Mouse (Mus musculus): ENCODE data around the gene Pde6d.
"Not testable (repeated sequence)": the region's sequence is repeated elsewhere in the genome, so short reads cannot be mapped to it uniquely, and the experiment has no call there.

The Pde6d gene

DNA sequence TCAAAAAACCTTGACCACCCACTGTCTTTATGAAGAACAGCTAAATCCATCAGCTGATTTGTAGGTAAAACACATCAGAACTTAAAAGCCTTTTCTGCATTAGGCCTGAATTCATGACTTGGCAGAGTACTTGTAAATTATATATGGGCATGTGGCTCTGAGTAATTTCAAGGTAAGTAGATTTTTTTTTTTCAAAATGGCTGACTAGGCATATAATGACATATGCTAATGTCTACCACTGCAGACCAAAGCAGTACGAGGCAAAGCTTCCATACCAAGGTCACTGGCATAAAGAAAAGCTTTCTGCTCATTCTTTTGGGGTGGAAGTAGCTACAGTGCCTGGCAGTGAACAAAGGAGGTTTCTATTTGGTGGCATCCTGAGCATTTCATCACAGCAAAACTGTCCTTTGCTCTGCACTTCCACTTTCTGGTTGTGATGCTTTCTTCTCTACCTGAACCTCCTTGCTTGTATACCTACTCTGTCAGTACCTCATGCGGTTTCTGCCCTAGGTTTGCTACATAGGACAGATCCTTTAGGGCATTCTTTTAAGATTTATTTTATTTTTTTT, 13.1 kb downstream of the Pde6d start:
- no peak for DNase-seq (ENCODE audit: low read depth, low spot score)

DNA sequence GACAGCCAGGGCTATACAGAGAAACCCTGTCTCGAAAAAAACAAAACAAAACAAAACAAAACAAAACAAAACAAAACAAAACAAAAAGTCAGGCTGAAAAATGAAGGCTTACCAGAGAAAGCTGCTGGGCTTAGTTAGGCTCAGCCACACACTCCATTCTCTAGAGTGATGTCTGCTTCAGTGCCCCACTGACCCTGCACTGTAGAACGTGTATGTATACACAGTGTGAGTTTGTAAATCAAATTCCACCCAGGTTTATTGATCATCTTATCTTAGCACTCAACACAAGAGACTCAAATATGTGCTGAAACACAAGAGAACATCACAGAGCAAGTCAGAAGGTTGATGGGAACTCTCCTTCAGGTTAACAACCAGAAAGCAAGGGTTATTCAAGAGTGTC, 14.0 kb downstream of the Pde6d start:
- no peak for DNase-seq (ENCODE audit: low read depth, low spot score)

DNA sequence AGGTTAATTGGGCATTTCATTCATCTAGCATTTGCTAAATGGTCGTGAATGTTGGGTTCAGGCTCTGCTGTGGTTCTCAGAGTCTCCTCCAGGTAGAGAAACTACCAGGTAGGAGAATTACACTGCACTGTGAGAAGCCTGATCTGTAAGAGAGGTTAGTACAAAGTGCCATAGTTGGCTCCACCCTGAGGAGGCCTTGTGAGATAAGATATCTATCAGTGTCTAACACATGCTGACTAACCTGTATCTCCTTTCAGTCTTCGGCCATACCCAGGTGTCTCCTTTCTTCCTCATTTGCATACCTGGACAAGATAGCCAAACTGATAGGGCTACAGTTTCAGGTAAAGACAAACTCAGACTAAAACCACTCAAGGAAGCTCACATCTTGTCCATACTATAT, 19.8 kb downstream of the Pde6d start:
- no peak for DNase-seq (ENCODE audit: low read depth, low spot score)

DNA sequence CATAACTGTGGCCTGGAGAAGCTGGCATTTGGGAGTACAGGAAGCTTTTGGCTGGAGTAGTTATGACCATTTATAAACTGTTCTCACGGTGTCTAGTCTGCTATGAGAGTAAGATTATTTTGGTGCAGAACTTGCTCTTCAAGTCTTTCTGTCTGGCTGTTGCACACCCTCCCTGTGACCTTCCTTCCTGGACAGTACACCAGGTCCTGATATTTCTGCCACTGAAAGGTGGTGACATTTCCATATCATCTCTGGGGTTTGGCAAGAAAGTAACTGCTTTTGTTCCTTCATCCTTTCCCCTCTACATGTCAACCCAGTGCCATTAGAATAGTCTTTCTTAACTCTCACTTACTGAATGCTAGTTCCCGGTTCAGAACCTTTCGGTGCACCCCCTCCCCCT, 23.2 kb downstream of the Pde6d start:
- DNase-seq (ENCODE audit: low read depth, low spot score) = no peak

DNA sequence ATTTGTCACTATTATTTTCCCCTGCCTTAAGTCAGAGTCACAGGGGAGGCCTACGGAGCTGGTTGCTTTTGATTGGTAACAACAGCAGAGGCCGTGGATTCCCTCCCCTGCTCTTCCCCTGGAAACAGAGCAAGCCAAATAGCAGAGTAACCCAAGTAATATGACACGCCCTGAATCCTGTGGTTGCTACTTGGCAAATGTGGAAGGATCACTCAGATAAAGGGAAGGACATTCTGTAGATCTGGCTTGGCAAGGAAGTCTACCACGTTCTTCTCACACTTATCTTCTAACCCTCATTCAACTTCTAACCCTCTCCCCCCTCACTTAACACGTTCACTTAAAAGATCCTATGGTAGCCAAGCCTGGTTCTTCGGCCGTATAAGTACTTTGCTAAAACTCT, 24.6 kb downstream of the Pde6d start:
- DNase-seq (ENCODE audit: low read depth, low spot score) = peak; percentile 95

DNA sequence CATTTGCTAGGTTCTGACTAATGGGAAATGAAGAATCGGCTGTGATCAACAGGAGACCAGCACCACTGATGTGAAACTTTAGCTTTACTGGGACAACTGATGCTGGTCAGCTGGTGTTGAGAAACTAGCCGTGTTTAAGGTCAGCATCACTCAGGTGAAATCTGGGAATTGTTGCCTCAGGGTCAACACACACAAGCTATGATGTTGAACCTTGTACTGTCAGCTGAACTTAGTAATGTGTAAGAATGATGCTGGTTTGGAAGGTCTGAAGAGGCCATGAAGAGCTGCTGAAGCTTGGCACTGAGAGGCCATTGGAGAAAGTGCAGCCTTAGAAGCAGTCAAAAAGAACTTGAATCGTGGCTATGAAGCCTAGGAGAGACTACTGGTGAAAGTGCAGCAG, 26.8 kb downstream of the Pde6d start:
- DNase-seq (ENCODE audit: low read depth, low spot score) = no peak

DNA sequence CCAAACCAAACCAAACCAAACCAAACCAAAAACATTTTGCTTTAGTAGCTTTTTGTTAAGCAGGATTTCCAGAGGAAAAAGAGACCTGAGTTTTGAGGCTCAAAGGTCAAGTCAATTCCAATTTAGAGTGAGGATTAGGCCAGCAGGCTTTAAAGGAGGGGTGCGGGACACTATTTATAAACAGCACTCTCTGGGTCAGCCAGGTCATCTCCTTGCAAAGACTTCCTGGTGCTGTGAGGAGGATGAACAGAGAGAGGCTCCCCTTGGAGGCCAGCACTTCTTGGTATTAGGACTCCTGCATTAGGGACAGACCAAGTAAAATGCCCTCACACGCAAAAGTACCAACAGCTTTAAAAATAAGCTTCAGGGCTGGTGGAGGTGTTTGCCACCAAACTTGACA, 30.6 kb downstream of the Pde6d start:
- DNase-seq (ENCODE audit: low read depth, low spot score) = no peak

DNA sequence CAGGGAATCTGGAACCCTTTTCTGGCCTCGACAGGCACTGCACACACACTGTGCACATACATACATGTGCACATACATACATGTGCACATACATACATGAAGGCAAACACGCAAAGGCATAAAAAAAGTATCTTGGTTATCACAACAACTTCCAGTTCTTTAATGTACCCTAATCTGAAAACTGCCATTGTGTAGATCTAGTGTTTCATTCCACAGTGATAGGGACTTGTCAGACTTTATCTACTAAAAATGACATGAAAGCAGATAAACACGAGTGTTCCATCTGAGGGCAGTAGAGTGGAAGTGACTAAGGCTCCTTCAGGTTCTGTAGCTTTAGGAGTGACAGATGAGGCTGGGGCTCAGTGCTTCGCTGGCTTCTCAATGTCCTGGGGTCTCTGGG, 31.1 kb downstream of the Pde6d start:
- DNase-seq (ENCODE audit: low read depth, low spot score) = no peak

DNA sequence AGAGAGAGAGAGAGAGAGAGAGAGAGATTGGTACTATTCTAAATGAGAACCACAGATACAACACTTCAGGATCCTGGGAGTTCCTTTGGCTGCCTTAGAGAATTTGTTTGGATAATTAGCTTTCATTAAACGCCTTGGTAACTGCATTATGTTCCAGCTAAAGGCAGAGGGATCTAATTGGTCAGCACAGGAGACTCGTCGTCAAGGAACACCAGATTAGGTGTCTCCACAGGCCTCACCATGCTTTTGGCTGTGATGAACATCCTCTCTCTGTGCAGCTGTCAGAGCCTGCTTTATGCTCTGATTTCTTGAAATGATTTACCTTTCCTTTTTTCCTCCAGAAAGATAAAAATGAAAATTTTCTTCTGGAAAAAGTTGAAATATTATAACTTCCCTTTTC, 35.6 kb downstream of the Pde6d start:
- no peak for DNase-seq (ENCODE audit: low read depth, low spot score)

DNA sequence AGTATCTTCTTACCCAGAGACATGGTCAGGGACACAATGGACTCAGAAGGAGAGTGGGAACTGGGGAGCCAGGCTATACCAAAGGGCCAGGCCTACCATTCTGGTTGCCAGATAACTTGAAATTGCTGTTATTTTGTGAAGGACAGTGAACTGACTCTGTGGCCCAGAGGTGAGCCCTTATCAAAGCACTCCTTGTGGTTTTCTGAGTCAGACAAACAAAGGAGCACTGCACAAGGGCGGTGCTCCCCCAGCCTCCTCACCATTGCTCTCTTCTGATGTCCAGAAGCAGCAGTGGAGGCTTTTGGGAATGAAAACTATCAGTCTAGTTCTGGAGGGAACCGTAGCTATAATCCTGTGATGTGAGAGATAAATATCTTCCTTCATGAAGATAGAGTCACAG, 39.8 kb downstream of the Pde6d start:
- no peak for DNase-seq (ENCODE audit: low read depth, low spot score)

DNA sequence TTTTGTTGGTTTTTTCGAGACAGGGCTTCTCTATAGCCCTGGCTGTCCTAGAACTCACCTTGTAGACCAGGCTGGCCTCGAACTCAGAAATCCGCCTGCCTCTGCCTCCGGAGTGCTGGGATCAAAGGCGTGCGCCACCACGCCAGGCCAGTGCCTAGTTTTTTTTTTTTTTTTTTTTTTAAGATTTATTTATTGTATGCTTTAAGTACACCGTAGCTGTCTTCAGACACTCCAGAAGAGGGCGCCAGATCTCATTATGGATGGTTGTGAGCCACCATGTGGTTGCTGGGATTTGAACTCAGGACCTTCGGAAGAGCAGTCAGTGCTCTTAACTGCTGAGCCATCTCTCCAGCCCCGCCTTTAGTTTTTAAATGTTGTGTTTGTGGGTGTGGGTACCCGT, 42.8 kb downstream of the Pde6d start:
- DNase-seq (ENCODE audit: low read depth, low spot score) = not testable (repeated sequence)

DNA sequence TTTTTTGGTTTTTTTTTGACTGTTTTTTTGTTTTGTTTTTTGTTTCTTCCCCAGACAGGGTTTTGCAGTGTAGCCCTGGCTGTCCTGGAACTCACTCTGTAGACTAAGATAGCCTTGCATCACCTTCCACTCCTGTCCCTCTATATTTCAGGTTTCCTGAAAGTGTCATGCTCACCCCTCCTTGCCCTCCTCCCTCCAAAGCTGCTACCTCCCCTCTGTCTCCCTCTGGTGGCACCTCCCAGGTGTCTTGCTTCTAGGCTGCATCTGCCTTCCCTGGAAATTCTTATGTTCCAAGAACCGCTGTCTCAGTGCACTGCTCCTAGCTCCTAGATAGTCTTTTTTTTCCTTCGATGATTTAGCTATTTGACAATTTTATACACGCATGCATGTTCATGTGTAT, 44.0 kb downstream of the Pde6d start:
- DNase-seq (ENCODE audit: low read depth, low spot score) = peak; percentile 60

DNA sequence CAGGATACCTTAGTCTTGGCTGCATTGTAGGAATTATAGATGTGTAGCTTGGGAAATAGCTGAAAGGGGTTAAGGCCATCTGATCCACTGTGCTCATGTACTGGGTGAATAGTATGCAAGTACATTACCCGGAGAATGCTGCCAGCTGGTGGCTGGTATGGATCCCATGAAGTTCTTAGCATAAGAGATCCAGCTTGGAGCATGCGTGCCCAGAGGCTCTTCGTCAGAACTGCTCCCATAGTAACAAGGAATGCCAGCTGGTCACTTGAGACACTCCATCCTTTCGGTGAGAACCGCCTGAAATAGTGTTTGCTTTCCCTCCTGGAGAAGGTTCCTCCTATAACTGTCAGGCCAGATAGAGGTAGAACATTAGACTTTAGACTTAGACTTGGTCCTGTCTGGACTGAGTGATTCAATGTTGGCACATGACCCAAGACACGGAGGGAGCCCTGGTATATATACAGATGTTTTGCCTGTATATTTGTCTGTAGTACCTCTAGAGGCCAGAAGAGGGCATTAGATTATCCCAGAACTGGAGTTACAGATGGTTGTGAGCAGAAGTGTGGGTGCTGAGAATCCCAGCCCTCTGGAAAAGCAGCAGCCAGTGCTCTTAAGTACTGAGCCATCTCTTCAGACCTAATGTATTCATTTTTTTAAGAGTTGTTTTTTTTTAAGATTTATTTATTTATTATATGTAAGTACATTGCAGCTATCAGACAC, 48.9 kb downstream of the Pde6d start:
- DNase-seq (ENCODE audit: low read depth, low spot score) = peak; percentile 65

DNA sequence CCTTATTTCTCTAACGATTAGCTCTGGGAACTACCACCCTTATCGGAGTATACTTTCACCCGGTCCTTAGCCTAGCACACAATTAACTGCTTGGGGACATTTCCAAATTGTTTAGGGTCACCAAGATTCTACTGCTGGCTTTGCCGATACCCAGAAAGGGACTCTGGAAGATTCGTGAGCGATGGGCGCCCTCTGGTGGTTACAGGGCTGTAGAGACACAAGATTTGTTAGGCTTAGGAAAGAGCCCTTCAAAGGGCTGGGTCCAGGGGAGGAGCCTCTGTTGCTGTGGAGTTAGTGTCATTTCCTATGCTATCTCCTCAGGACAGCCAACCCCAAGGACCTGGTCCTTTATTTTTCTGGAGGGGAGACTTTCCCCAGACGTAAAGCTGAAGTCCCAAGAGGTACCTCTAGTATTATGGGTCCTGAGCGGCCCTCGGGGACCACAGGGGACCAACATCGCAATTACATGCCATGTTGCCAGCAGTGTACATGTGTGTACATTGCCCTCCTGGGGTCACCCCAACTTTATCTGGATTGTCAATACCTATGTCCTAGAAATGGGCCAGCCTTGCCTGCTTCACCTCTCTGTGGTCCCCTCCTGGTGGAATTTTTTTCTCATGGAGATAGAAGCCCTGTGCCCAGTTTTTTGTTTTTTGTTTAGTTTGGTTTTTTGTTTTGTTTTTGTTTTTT, 49.9 kb downstream of the Pde6d start:
- DNase-seq (ENCODE audit: low read depth, low spot score) = peak; percentile 97

DNA sequence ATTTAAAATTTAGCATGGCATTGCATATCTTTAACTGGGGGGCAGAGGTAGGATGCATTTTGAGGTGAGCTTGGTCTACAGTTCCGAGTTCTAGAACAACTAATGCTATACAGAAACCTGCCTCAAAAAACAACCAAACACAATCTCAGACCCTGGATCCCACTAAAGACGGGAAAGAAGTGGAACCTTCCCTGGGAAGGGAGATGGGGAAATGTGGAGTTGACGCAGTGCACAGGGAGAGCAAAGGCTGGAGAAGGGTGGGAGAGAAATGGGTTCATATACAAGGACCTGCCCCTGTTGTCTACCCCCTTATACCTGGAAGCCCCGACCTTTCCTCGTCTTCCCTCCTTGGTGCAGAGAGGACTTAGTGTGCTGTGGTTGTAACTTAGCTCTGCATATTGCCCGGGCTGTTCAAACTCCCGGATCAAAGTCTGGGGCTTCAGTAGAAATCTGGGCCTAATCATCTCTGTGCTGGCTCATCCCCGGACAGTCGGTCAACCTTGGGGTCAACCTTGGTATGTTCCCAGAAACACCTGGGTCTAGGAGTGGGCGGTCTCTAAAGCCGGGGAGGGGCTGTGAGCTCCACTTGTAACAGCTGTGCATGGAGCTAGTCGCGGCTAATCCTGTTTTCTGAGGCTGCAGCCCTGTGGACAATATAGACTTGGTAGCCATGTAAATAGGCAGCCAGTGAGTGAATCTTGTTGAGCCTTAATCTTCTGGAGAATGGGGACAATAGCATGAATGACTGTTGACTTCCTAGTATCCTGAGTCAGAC, 50.7 kb downstream of the Pde6d start:
- no peak for DNase-seq (ENCODE audit: low read depth, low spot score)

DNA sequence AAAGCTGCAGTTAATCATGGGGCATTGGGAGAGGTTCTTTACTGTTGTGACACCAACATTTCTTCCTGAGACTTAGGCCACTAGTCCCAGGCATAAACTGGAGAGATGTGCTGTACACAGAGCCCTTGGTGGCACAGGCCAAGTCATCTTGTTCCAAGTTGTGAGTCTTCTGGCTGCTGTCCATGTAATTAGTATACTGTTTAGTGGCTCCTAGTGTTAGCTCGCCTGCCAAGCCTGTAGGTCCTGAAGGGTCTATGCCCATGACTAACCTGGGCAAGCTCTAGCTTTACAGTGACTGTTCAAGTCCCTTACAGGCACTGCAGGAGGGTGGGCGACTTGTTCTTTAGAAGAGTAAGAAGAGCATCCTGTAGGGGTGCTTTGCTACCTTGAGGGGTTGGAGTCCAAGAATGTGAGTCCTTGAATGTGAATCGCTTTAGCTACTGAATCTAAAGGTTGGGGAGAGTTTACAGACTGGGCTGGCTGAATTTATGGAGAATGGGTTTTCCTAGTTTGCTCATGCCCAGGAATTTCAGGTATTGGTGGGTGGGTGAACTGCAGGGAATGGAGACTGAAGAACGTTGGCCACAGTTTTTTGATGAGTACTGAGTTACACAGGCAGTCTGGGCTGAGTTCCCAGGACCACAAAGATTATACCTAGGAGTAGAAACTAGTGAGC, 51.4 kb downstream of the Pde6d start:
- peak; percentile 72 for DNase-seq (ENCODE audit: low read depth, low spot score)

DNA sequence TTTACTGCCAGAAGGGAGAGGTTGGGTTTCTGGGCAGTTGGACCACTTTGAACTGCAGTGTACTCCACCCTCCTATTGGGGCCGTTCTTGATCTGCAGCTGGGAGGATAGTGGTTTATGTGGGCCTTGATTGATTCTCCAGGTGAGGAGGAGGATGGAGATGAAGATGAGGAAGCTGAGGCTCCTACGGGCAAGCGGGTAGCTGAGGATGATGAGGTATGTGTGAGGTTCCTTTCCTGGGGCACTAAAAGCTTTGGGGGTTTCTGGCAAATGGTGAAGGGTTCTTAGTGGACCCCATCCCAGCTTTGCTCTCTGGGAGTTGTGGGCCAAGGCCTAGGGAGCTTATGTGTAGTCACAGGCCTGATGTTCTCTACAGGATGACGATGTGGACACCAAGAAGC, 52.8 kb downstream of the Pde6d start:
- no peak for DNase-seq (ENCODE audit: low read depth, low spot score)

DNA sequence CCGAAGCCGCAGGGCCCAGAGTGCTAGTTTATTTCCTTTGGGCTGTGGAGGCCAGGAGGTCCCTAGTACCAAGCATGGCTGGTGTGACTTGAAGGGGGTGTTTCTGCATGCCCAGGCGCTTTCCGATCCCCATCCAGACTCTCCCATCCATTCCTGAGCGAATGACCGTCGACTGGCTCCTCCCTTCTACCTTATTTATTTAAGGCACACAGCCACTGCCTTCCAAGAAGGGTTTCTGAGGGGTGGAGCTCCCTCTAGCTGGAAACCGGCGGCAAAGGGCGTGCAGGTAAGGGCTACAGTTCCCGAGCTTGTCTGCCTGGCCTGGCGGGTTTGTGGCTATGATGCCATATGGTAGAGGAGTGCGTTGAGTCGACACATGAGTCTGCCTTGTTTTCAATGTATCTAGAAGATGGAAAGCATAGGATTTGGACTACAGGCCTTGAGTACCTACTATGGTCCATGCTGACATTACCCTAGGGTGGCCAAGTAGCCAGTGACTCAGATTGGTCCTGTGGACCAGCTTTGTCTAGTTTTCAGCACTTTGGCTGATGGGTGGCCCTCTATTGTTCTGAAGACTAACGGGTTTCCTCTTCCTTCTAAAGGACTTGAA, 53.8 kb downstream of the Pde6d start:
- DNase-seq (ENCODE audit: low read depth, low spot score) = peak; percentile 78

DNA sequence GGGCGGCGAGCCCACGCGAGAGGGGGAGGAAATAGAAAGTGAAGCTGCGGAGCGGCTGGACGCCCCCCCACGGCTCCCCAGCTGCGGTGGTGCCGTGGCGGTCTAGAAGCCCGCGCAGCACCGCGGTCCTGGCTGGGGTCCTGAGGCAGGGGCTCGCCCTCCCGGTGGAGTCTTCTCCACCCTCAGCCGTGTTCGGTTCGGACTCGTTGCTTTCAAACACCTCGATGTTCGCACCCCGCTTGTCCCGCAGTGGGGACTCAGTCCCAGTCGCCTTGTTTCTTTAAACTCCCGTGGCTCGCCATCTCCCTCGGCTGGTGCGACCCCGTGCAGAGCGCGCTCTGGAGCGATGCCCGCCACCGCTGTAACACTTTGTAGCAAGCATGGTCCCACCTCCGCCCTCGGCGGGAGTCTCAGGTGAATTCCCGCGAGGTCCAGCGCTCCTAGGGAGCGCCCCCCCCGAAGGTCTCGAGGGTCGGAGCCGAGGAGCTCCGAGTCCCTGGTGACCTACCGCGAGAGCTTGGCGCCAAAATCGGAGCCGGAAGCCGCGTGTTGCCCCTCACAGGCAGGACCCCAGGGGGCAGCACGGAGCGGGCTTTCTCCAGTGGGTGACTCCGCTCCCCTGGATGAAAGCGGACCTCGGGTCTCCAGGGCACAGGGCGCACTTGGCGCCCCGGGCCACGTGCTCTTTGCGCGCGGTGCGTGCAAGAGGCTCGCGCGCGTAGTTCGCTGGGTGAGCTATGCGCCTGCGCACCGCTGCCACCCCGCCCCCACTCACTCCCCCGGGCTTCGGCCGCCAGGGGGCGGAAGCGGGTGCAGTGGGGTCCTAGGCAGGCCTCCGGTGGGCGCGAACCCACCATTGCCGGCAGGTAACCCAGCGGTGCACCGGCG, 54.6 kb downstream of the Pde6d start:
- peak; percentile 89 for DNase-seq (ENCODE audit: low read depth, low spot score)
